Mouse (Mus musculus): Measurements from ENCODE around the gene Mmgt2. TPM values are rescaled to one million over a fixed set of nuclear protein-coding genes. Genes with fewer than 3 reads are reported as not detected.
A peak's percentile ranks its signal among the peaks of the same experiment; 100 is the strongest.

Mmgt2 gene
- polyA plus RNA-seq, 1 experiment from 2014 or later: 44.4 TPM

- DNase-seq (ENCODE audit: low spot score): no peak
- Histone ChIP-seq H3K27me3 (ENCODE audit: control insufficient read depth, insufficient read depth, low read length) (no peaks in the 10 kb centered on the region), H3K9ac (replicated peaks; ENCODE audit: low read length) (peak overlapping the region; percentile 22), H3K27ac (replicated peaks; ENCODE audit: low read depth, low read length) (no peak overlapping the region), H3K9me3 (replicated peaks; ENCODE audit: control insufficient read depth, low read length) (no peaks in the 10 kb centered on the region), H3K4me3 (ENCODE audit: low read depth, low read length) (no peak overlapping the region), H3K4me2 (ENCODE audit: low read depth, low read length) (peak overlapping the region; percentile 19; the same call in 1 of the 2 replicates), H3K36me3 (replicated peaks; ENCODE audit: control insufficient read depth, insufficient read depth, low read depth, low read length) (peaks cover 12% of the 10 kb centered on the region), H3K4me1 (ENCODE audit: control insufficient read depth, insufficient read depth, low read length) (no peaks in the 10 kb centered on the region; the same call in 1 of the 2 replicates)
- 44% methylated on average over 10 of the region's 10 CpGs for WGBS
- no peak for ATAC-seq (replicated peaks; ENCODE audit: insufficient number of reproducible peaks, low FRiP score, low TSS enrichment, low read depth)
These were observed 42.7 kb upstream of the Mmgt2 start for GRCm38 (mm10) chr11:62605619-62606298.

- no peaks in the 10 kb centered on the region for H3K9me3 ChIP-seq (replicated peaks; ENCODE audit: control insufficient read depth, low read length)
- no peak overlapping the region for H3K4me2 ChIP-seq (ENCODE audit: low read depth, low read length)
- H3K36me3 ChIP-seq (replicated peaks; ENCODE audit: control insufficient read depth, insufficient read depth, low read depth, low read length): peaks cover 12% of the 10 kb centered on the region
- H3K27ac ChIP-seq (replicated peaks; ENCODE audit: low read depth, low read length): no peak overlapping the region
- DNase-seq (ENCODE audit: low spot score): peak; percentile 18
- 71% methylated on average over 10 of the region's 10 CpGs for whole genome bisulfite sequencing
- H3K9ac ChIP-seq (replicated peaks; ENCODE audit: low read length): no peak overlapping the region
- no peaks in the 10 kb centered on the region for H3K27me3 ChIP-seq (ENCODE audit: control insufficient read depth, insufficient read depth, low read length)
- no peak for ATAC-seq (replicated peaks; ENCODE audit: insufficient number of reproducible peaks, low FRiP score, low TSS enrichment, low read depth)
- no peaks in the 10 kb centered on the region; the same call in 1 of the 2 replicates for H3K4me1 ChIP-seq (ENCODE audit: control insufficient read depth, insufficient read depth, low read length)
- H3K4me3 ChIP-seq (ENCODE audit: low read depth, low read length): no peak overlapping the region
These were observed 41.9 kb upstream of the Mmgt2 start for GRCm38 (mm10) chr11:62606299-62607169.

- H3K4me2 ChIP-seq (ENCODE audit: low read depth, low read length): no peak overlapping the region
- WGBS: 73% methylated on average over 10 of the region's 10 CpGs
- H3K4me1 ChIP-seq (ENCODE audit: control insufficient read depth, insufficient read depth, low read length): no peaks in the 10 kb centered on the region; the same call in 1 of the 2 replicates
- no peak overlapping the region for H3K4me3 ChIP-seq (ENCODE audit: low read depth, low read length)
- H3K9me3 ChIP-seq (replicated peaks; ENCODE audit: control insufficient read depth, low read length): no peaks in the 10 kb centered on the region
- DNase-seq (ENCODE audit: low spot score) (no peak), ATAC-seq (replicated peaks; ENCODE audit: insufficient number of reproducible peaks, low FRiP score, low TSS enrichment, low read depth) (no peak)
- no peaks in the 10 kb centered on the region for H3K27me3 ChIP-seq (ENCODE audit: control insufficient read depth, insufficient read depth, low read length)
- peaks cover 12% of the 10 kb centered on the region for H3K36me3 ChIP-seq (replicated peaks; ENCODE audit: control insufficient read depth, insufficient read depth, low read depth, low read length)
- no peak overlapping the region for H3K9ac ChIP-seq (replicated peaks; ENCODE audit: low read length)
- no peak overlapping the region for H3K27ac ChIP-seq (replicated peaks; ENCODE audit: low read depth, low read length)
These were observed 41.1 kb upstream of the Mmgt2 start for GRCm38 (mm10) chr11:62607170-62607951.

GRCm38 (mm10) chr11:62607952-62608201, 40.6 kb upstream of the Mmgt2 start:
- Histone ChIP-seq H3K9me3 (replicated peaks; ENCODE audit: control insufficient read depth, low read length) (no peaks in the 10 kb centered on the region), H3K9ac (replicated peaks; ENCODE audit: low read length) (no peak overlapping the region), H3K36me3 (replicated peaks; ENCODE audit: control insufficient read depth, insufficient read depth, low read depth, low read length) (peaks cover 12% of the 10 kb centered on the region)

GRCm38 (mm10) chr11:62608826-62609675, 39.4 kb upstream of the Mmgt2 start:
- Histone ChIP-seq H3K4me1 (ENCODE audit: control insufficient read depth, insufficient read depth, low read length) (no peaks in the 10 kb centered on the region; the same call in 1 of the 2 replicates), H3K9me3 (replicated peaks; ENCODE audit: control insufficient read depth, low read length) (no peaks in the 10 kb centered on the region), H3K9ac (replicated peaks; ENCODE audit: low read length) (no peak overlapping the region), H3K36me3 (replicated peaks; ENCODE audit: control insufficient read depth, insufficient read depth, low read depth, low read length) (peaks cover 10% of the 10 kb centered on the region), H3K4me2 (ENCODE audit: low read depth, low read length) (no peak overlapping the region), H3K27ac (replicated peaks; ENCODE audit: low read depth, low read length) (no peak overlapping the region), H3K4me3 (ENCODE audit: low read depth, low read length) (no peak overlapping the region), H3K27me3 (ENCODE audit: control insufficient read depth, insufficient read depth, low read length) (no peaks in the 10 kb centered on the region)
- no peak for DNase-seq (ENCODE audit: low spot score)
- ATAC-seq (replicated peaks; ENCODE audit: insufficient number of reproducible peaks, low FRiP score, low TSS enrichment, low read depth): no peak
- WGBS: 81% methylated on average over 10 of the region's 10 CpGs

More at GRCm38 (mm10) chr11:62607952-62608201, 40.6 kb upstream of the Mmgt2 start:
- no peaks in the 10 kb centered on the region for H3K27me3 ChIP-seq (ENCODE audit: control insufficient read depth, insufficient read depth, low read length)
- no peak overlapping the region for H3K4me2 ChIP-seq (ENCODE audit: low read depth, low read length)
- WGBS: 82% methylated on average over 1 of the region's 1 CpGs
- no peak for DNase-seq (ENCODE audit: low spot score)
- no peak overlapping the region for H3K4me3 ChIP-seq (ENCODE audit: low read depth, low read length)
- H3K27ac ChIP-seq (replicated peaks; ENCODE audit: low read depth, low read length): no peak overlapping the region
- ATAC-seq (replicated peaks; ENCODE audit: insufficient number of reproducible peaks, low FRiP score, low TSS enrichment, low read depth): no peak
- H3K4me1 ChIP-seq (ENCODE audit: control insufficient read depth, insufficient read depth, low read length): no peaks in the 10 kb centered on the region; the same call in 1 of the 2 replicates

GRCm38 (mm10) chr11:62610304-62610703, 38.2 kb upstream of the Mmgt2 start:
- WGBS: 89% methylated on average over 6 of the region's 6 CpGs
- ATAC-seq (replicated peaks; ENCODE audit: insufficient number of reproducible peaks, low FRiP score, low TSS enrichment, low read depth): no peak

GRCm38 (mm10) chr11:62612604-62613003, 35.9 kb upstream of the Mmgt2 start:
- no peaks in the 10 kb centered on the region for H3K9me3 ChIP-seq (replicated peaks; ENCODE audit: control insufficient read depth, low read length)
- H3K27me3 ChIP-seq (ENCODE audit: control insufficient read depth, insufficient read depth, low read length): no peaks in the 10 kb centered on the region
- H3K27ac ChIP-seq (replicated peaks; ENCODE audit: low read depth, low read length): no peak overlapping the region
- no peaks in the 10 kb centered on the region for H3K4me1 ChIP-seq (ENCODE audit: control insufficient read depth, insufficient read depth, low read length)
- H3K36me3 ChIP-seq (replicated peaks; ENCODE audit: control insufficient read depth, insufficient read depth, low read depth, low read length): no peaks in the 10 kb centered on the region; the same call in 1 of the 2 replicates
- H3K4me3 ChIP-seq (ENCODE audit: low read depth, low read length): no peak overlapping the region
- 64% methylated on average over 10 of the region's 10 CpGs for WGBS
- no peak overlapping the region for H3K4me2 ChIP-seq (ENCODE audit: low read depth, low read length)
- no peak for ATAC-seq (replicated peaks; ENCODE audit: insufficient number of reproducible peaks, low FRiP score, low TSS enrichment, low read depth)
- peak overlapping the region; percentile 28 for H3K9ac ChIP-seq (replicated peaks; ENCODE audit: low read length)
- DNase-seq (ENCODE audit: low spot score): no peak

More at GRCm38 (mm10) chr11:62610304-62610703, 38.2 kb upstream of the Mmgt2 start:
- no peak overlapping the region for H3K4me3 ChIP-seq (ENCODE audit: low read depth, low read length)
- no peak overlapping the region for H3K27ac ChIP-seq (replicated peaks; ENCODE audit: low read depth, low read length)
- no peak overlapping the region for H3K9ac ChIP-seq (replicated peaks; ENCODE audit: low read length)
- H3K4me2 ChIP-seq (ENCODE audit: low read depth, low read length): no peak overlapping the region
- no peaks in the 10 kb centered on the region for H3K27me3 ChIP-seq (ENCODE audit: control insufficient read depth, insufficient read depth, low read length)
- H3K4me1 ChIP-seq (ENCODE audit: control insufficient read depth, insufficient read depth, low read length): no peaks in the 10 kb centered on the region
- DNase-seq (ENCODE audit: low spot score): no peak
- peaks cover 6% of the 10 kb centered on the region for H3K36me3 ChIP-seq (replicated peaks; ENCODE audit: control insufficient read depth, insufficient read depth, low read depth, low read length)
- no peaks in the 10 kb centered on the region for H3K9me3 ChIP-seq (replicated peaks; ENCODE audit: control insufficient read depth, low read length)
